Mouse (Mus musculus) gastrocnemius, postnatal 10 days (tissue): ENCODE data around the gene Muc4. TPM values are rescaled to one million over a fixed set of nuclear protein-coding genes. Genes with fewer than 3 reads are reported as not detected.

ENCODE experiments used
- total RNA-seq, 2 experiments: library from RNA; stranded (reverse); gene quantifications; 2 replicates each; pipeline ENCODE4 v1.2.3; 2021

Gene Muc4
- total RNA-seq, 2 experiments from 2014 or later: 0.07 to 0.47 TPM

Other genes with a start within 250 kb of the Muc4 start
- gene Slc51a, start 248.0 kb upstream of the Muc4 start, total RNA-seq: not detected
- not detected for gene Zdhhc19, start 239.6 kb upstream of the Muc4 start, total RNA-seq
- gene Tfrc, start 127.0 kb upstream of the Muc4 start, total RNA-seq: 100 to 1,000 TPM; 160 to 197 TPM
- gene Tnk2, start 92.0 kb upstream of the Muc4 start, total RNA-seq: 10 to 100 TPM; 51.6 to 82.2 TPM
- under 1 TPM; 0.21 to 0.41 TPM for gene Muc20, start 61.5 kb downstream of the Muc4 start, total RNA-seq
- gene Smbd1, start 74.6 kb downstream of the Muc4 start, total RNA-seq: not detected
- 100 to 1,000 TPM; 134 to 138 TPM for gene Fyttd1, start 141.6 kb downstream of the Muc4 start, total RNA-seq
- gene Rubcn, start 141.9 kb downstream of the Muc4 start, total RNA-seq: 10 to 100 TPM; 33.5 to 38.6 TPM
- gene Lrch3, start 178.2 kb downstream of the Muc4 start, total RNA-seq: 10 to 100 TPM; 21.3 to 26.4 TPM